Mouse (Mus musculus): ENCODE results near the gene Gm10073.

DNA sequence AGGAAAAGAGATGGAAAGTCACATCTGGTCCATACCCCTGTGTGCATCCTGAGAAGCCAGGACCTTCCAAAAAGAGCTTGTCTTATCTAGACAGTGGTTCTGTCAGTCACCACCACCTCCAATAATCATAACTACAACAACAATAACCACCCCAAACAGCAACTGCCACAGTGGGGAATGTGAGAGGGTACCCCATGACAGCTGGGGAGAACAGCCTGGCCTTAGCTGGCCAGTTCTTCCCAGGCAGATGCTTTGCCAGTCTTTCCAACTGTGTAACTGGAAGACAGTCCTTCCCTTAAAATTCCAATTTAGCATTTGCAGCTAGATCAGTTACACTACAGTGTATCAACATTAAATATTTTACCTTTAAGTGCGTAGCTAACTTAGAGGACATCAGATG, 22.4 kb downstream of the Gm10073 start:
- TF ChIP-seq POLR2A (IDR thresholded peaks at IDR 0.05; ENCODE audit: borderline replicate concordance, extremely low read depth, insufficient read depth, insufficient read length, poor library complexity, severe bottlenecking), result no peak
- TF ChIP-seq CTCF (IDR thresholded peaks at IDR 0.05; ENCODE audit: borderline replicate concordance, extremely low read depth, insufficient read depth, insufficient read length), result no peak

All from brain, embryonic 14.5 days (tissue).